Mouse (Mus musculus) olfactory bulb, adult 2 months (tissue): ENCODE measurements around the gene Eef1a2.

Source experiments
- CTCF ChIP-seq: fragments of 200-500 bp; IDR thresholded peaks from 2 replicates; pipeline ENCODE4 v1.5.1; 2012; ENCODE audit warnings: low read depth, mild to moderate bottlenecking, low read length, moderate library complexity; ENCODE audit not compliant: insufficient read depth
- POLR2A ChIP-seq: fragments of 200-500 bp; IDR thresholded peaks from 2 replicates; pipeline ENCODE4 v1.6.1; 2012; ENCODE audit warnings: mild to moderate bottlenecking, low read depth, low read length, moderate library complexity; ENCODE audit not compliant: insufficient read depth

DNA sequence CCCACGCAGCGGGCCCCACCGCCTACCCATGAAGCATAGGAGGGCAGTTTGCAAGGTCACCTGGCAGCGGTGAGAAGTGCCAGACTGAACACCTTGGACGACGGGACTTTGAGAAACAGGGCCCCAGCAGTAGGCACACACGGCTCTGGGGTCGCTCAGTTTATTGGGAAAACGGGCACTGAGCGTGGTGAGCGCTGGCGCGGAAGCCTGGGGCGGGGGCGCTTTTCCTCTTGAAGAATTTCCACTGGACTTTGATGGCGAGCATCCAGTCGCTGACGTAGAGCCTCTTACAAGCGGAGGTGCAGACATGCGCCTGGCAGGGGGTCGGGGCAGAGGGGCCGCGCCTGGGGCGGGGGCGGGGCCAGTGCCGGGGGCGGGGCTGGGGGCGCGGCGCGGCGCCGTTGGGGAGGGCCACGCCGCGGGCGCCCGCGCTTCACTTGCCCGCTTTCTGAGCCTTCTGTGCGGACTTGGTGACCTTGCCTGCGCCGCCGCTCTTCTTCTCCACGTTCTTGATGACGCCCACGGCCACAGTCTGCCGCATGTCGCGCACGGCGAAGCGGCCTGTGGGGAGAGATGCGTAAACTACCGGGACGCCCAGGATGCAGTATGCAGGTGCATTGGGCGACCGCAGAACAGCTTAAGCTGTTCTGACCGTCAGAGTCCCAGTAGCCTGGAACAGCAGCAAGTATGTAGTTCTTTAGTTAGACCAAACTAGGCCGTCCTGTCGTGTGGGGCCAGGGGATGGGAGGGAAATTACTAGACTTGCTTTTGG is 9.1 kb downstream of the Eef1a2 start:
- TF ChIP-seq CTCF (no peak), POLR2A (no peak)
